Mouse (Mus musculus): ENCODE results near the gene Pknox2. TPM values are rescaled to one million over a fixed set of nuclear protein-coding genes. Genes with fewer than 3 reads are reported as not detected.

Gene Pknox2
- total RNA-seq, 2 experiments from 2014 or later = 31.4 to 36.3 TPM

- peak; percentile 34 to 35 for DNase-seq (ENCODE audit: low spot score in 2 of 2)
These were observed 145.2 kb downstream of the Pknox2 start for GRCm38 (mm10) chr9:37001935-37002535.

- no peak for DNase-seq (ENCODE audit: low spot score in 2 of 2)
These were observed 147.8 kb downstream of the Pknox2 start for GRCm38 (mm10) chr9:36999393-36999792.

DNA sequence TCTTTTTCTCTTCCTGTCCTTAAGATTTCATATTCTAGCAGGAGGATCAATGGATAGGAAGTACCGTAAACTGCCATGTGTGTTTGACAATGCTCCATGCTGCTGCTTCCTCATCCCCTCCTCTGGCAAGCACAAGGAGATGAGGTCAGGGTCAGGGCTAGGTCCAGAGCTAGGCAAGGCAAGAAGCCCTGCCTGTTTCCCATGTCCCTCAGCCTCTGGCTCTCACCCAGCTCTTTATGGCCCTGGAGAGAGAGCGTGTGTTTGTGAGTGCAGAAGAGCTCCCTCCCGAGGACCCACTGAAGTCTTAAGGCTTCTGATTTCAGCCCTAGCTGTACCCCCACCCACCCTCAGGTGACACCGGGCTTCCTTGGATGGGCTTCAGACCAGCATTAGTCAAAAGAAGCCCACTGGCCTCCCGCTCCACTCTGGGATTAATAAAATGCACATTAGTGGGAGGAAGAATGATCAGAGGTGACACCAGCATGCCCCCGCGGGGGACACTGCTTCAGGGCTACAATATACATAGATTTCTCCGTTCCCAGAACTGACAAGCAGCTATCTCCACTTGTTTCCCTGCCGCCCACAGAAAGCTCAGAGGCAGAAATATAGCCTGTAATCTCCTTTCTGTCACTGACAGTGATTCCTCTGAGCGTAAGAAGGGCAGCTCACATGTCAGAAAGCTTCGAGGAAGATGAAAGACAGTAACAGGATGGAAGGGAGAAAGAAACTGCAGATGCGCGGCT lies 156.4 kb downstream of the Pknox2 start:
- DNase-seq (ENCODE audit: low spot score in 2 of 2) = no peak

- DNase-seq (ENCODE audit: low spot score in 2 of 2) = no peak
These were observed 157.2 kb downstream of the Pknox2 start for GRCm38 (mm10) chr9:36989991-36990390.

DNA sequence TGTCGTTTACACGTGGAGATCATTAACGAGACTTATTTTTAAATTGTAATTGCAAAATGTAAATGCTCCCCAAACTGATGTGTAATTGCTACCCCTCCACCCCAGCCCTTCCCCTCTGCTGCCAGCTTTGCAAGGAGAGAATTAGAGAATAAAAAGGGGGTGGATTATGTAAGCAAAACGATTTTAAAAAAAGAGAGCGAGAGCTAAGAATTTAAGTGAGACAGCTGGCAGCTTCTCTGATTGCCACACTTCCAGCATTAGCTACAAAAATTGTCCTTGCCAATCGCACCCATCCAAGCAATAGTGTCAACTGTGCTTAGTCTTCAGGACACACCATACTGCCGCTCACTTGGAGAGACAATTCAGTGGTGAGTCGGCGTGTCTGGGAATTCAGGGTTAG lies 162.0 kb downstream of the Pknox2 start:
- no peak for DNase-seq (ENCODE audit: low spot score in 2 of 2)

GRCm38 (mm10) chr9:36976596-36977362 lies 170.4 kb downstream of the Pknox2 start:
- DNase-seq (ENCODE audit: low spot score in 2 of 2) = no peak

DNA sequence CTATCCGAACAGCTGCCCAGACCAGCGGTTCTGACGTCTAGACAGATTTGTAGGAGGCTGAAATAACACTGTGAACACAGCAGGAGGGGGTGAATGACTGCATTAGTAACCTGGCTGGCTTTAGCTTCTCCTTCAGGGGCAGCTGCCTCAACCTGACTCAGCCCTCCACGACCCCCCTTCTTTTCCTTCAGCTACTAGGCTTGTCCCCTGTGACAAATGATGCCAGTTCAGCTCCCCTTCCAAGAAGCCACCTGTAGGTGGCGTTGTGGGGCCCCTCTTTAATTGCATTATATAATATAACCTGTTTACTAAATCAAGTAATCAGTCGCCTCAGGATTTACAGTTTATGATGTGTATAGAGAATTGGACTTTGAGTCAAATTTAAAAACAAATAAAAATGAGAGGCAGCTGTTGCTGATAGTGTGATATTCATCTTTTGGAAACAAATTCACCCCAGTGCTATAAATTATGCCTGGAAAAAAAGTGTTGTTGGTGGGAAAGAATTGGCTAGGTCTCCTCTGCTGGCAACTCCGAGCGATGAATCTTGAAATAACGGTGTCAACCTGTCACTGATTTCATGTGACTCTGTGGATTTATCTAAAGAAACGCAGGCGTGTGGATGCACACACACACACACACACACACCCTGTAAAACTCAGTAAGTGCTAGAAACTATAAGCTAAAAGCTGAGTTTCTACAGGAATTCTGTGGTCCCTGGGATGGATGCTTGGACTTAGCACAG lies 173.6 kb downstream of the Pknox2 start:
- peak in 1 of 2 experiments; percentile 54 for DNase-seq (ENCODE audit: low spot score in 2 of 2)

DNA sequence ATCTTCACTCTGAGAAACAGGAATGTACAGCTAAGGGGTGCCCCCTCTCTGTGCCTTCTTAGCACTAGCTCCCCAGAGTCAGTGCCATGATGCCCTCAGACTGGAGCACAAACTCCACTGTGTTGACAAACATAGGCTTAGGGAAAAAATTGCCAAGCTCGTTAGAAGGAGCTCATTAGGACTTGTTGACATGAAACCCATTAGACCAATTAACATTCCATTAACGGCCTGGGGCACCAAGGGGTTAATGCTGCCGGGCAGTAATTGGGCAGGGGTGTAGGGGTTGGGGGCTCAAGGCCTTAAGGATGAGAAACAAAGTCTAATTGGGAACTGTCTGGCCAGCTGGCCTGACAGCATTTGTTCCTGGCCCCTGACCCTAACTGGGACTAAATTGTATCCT lies 175.1 kb downstream of the Pknox2 start:
- no peak for DNase-seq (ENCODE audit: low spot score in 2 of 2)

DNA sequence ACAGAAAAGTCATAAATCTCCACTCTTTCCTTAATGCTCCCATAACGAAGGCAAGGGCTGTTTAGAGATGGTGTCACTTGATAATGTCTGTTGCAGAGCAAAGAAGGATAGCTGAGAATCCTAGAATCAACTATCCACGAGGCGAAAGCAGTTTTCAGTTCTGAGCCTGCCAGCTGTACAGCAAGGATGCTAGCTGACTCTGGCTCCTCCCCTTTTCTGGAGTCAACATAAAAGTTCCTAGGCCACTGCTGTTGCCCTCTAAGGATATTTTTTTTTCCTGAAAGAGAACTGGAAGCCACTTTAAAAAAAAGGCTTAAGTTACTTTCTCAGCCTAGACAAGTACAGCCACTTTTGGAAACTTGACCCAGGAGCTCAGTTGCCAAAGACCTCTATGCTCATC lies 176.1 kb downstream of the Pknox2 start:
- DNase-seq (ENCODE audit: low spot score in 2 of 2) = no peak

DNA sequence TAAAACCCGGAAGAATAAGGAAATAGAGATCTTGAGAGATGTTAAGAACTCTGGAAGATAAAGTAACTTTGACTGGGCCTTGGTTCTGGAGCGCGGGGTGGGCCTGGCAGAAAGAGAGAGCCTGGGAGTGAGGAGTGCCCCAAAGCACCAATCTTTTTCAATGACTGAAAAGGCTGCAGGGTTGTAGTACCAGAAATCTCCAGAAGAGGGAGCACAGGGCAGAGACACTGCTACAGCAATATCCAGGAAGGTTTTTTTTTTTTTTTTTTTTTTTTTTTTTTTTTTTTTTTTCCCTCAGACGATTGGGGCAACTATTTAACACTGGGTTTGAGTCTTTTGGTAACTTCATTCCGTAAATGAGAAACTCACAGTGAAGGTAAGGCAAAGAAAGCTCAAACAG lies 176.6 kb downstream of the Pknox2 start:
- peak; percentile 94 to 96 for DNase-seq (ENCODE audit: low spot score in 2 of 2)

GRCm38 (mm10) chr9:36969131-36969530 lies 178.1 kb downstream of the Pknox2 start:
- DNase-seq (ENCODE audit: low spot score in 2 of 2) = no peak

- DNase-seq (ENCODE audit: low spot score in 2 of 2) = peak; percentile 47 to 57
These were observed 178.5 kb downstream of the Pknox2 start for GRCm38 (mm10) chr9:36968713-36969112.

- DNase-seq (ENCODE audit: low spot score in 2 of 2) = no peak
These were observed 179.0 kb downstream of the Pknox2 start for GRCm38 (mm10) chr9:36968236-36968635.

- DNase-seq (ENCODE audit: low spot score in 2 of 2) = peak; percentile 52 to 64
These were observed 181.5 kb downstream of the Pknox2 start for GRCm38 (mm10) chr9:36965720-36966119.

DNA sequence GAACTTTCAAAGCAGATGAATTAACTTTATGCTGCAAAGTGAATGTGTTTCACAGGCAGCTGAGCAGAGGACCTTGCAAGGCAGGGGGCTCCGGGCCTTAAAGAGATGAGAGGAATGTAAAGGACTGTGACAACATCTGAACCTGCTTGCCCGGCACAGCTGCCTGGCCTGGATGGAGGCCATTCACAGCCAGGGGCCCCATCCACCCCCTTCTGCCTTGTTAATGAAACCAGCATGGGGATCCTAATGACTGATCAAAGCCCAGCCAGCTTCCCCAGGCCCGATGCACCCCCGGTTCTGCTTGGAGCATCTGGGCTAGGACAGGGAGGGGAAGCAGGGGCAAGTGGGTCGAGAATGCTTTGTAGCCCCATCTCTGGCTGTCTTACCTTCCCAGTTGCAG lies 183.0 kb downstream of the Pknox2 start:
- no peak for DNase-seq (ENCODE audit: low spot score in 2 of 2)

DNA sequence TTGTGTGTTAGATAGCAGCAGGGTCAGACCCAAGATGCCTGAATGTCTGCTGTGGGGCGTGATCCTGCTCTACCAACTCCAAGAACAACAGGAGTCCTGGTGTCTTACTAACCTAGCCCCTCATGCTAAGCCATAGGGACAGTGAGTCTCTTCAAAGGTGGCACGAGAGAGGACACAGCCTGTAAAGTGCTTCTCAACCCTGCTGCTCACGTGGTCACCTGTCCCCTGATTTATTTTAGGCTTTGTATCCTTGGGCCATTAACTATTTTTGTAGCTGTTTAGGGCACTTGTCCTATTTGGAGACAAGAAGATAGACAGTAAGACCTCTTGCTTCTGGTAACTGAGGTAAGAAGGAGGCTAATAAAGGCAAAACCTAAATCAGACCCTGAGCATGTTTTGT lies 183.7 kb downstream of the Pknox2 start:
- DNase-seq (ENCODE audit: low spot score in 2 of 2) = no peak

DNA sequence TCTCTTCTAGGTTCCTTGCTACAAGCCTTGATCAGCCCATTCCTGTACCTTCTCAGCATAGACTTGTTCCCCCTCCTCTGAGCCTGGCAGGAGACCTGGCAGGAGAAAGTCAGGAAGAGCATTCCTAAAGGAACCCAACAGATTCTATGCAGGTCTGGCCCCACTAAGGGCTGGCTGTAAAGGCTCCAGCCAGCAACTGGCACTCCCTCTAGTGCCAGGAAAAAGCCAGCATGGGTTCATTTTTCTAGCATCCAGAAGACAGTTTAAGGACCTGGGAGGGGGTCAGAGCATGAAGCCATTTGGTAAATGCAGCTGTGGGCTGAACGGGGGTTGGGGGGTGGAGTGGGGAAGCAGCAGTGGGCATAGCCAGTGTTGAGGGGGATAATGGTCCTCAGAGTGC lies 185.3 kb downstream of the Pknox2 start:
- no peak for DNase-seq (ENCODE audit: low spot score in 2 of 2)

DNA sequence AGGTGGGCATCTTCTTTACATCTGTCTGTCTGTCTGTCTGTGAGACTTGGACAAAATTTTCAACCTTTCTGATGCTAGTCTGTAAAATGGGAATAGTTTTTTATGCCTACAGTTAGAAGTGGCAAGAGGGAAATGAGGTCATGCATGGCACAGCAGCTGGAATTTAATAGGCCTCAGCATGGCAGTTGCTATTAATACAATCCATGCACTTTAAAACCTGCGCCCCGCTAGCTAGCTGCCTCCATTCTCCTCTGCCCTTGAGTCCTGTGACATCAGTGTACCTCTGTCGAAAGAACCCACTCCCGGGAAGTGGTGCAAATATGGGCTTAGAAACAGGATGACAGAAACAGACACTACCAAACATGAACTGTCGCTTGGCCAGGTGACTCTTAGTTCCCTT lies 186.1 kb downstream of the Pknox2 start:
- DNase-seq (ENCODE audit: low spot score in 2 of 2) = no peak

DNA sequence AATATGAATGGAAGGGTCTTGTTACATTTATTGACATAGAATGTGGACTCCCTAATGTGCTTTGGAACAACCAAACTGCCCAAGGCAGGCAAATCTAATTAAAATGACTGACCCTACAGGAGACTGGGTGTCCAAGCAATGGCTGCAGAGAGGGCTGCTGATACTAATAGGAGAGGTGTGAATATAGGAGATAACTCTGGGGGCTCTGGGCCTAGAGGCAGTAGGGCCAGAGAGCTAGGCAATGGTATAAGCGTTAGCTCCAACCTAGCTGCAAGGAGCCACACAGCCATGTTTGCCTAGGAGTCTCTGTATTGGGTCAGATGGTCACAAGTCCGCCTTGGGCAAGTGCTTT lies 196.1 kb downstream of the Pknox2 start:
- no peak for DNase-seq (ENCODE audit: low spot score in 2 of 2)

- DNase-seq (ENCODE audit: low spot score in 2 of 2) = no peak
These were observed 196.7 kb downstream of the Pknox2 start for GRCm38 (mm10) chr9:36950271-36951132.

DNA sequence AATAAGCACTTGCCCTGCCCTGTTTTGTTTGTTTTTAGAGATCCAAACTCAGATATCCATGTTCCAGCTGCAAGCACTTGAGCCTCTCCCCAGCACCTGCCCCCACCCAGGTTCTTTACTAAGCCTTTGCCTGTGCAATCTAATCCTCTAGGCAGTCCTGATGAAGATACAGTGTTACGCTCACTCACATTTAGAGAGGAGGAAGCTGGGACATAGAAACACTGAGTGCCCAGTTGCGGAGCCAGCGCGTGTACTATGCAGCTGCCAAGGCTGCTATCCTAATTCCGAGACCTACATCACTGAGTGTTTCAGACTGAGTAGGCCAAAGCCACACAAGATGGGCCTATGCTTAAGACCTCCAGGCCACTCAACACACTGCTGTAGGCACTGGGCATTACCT lies 199.0 kb downstream of the Pknox2 start:
- DNase-seq (ENCODE audit: low spot score in 2 of 2) = no peak
